Mouse (Mus musculus): ENCODE data around the gene Il1f9. TPM values are rescaled to one million over a fixed set of nuclear protein-coding genes. Genes with fewer than 3 reads are reported as not detected.
A peak's percentile ranks its signal among the peaks of the same experiment; 100 is the strongest.
"Not testable (repeated sequence)": the region's sequence is repeated elsewhere in the genome, so short reads cannot be mapped to it uniquely, and the experiment has no call there.

Il1f9 gene
- not detected for total RNA-seq (2021)

GRCm38 (mm10) chr2:24186176-24186575, at the start of gene Il1f9:
Gene Il1f9 (plus strand): TSS chr2:24186476.
- DNase-seq, result no peak

- DNase-seq, result no peak
Measured at GRCm38 (mm10) chr2:24152861-24153260, 33.4 kb upstream of the Il1f9 start, which contains the start of gene Il1f8. Gene Il1f8 (plus strand): TSS chr2:24153161.

- DNase-seq, result peak; percentile 26
Measured at GRCm38 (mm10) chr2:24181683-24182331, 4.5 kb upstream of the Il1f9 start.

GRCm38 (mm10) chr2:24182423-24183147, 3.7 kb upstream of the Il1f9 start:
- not testable (repeated sequence) for DNase-seq

GRCm38 (mm10) chr2:24184092-24184491, 2.2 kb upstream of the Il1f9 start:
- DNase-seq, result not testable (repeated sequence)

GRCm38 (mm10) chr2:24187585-24187984, 1.3 kb downstream of the Il1f9 start:
- no peak for DNase-seq

- DNase-seq, result no peak
Measured at GRCm38 (mm10) chr2:24188189-24188588, 1.9 kb downstream of the Il1f9 start.

- no peak for DNase-seq
Measured at GRCm38 (mm10) chr2:24215118-24215517, 28.8 kb downstream of the Il1f9 start, which contains the start of gene Il1f6. Gene Il1f6 (plus strand): TSS chr2:24215418.

- DNase-seq, result no peak
Measured at GRCm38 (mm10) chr2:24227191-24227590, 40.9 kb downstream of the Il1f9 start.

Other genes with a start within 250 kb of the Il1f9 start
- 1 to 10 TPM; 5.7 to 7.9 TPM for gene Hnmt, start 137.1 kb upstream of the Il1f9 start, total RNA-seq (2021)
- not detected for gene Tbpl2, start 89.9 kb upstream of the Il1f9 start, total RNA-seq (2021)
- gene Il1f8, start 33.3 kb upstream of the Il1f9 start, total RNA-seq (2021), result not detected
- gene Il1f6, start 28.9 kb downstream of the Il1f9 start, total RNA-seq (2021), result not detected
- gene Il1f5, start 90.5 kb downstream of the Il1f9 start, total RNA-seq (2021), result not detected
- not detected for gene Il1f10, start 104.7 kb downstream of the Il1f9 start, total RNA-seq (2021)
- under 1 TPM in 1 of 2 experiments, not detected in 1; 0.14 TPM for gene Il1rn, start 150.4 kb downstream of the Il1f9 start, total RNA-seq (2021)
- 1 to 10 TPM; 1.2 to 2.3 TPM for gene Psd4, start 181.1 kb downstream of the Il1f9 start, total RNA-seq (2021)